Mouse (Mus musculus): ENCODE measurements around the gene Cpt1c.

DNA sequence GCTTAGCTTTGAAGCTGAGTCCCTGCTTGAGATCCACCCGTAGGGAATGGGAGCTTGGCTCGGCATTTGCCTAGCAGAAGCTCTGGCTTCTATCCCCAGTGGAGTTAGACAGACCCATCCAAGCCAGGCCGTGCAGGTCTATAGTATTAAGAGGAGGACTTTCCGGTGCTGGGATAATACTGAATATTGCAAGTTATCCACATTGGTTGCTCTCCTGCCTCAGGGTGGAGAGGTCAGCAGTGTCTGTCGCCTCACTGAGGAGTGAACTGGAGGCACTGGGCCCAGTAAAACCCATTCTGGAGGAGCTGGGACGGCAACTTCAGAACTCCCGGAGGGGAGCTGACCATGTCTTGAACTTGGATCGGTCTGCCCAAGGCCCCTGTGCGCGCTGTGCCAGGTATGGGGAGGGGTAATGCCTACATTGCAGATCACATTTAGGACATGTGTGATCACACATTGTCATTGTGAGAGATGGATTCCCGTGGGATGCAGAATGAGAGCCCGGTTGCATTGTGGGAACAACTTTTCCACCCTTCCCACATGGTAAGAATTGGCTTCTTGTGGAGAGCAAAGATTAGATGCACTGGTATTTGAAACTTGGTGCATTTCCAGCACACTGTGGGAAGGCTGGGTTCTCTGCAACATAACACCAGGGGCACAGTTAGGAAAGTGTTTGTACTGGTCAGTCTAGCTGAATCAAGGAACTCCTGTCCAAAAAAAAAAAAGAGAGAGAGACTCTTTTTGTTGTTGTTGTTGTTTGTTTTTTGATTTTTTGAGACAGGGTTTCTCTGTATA, 20.4 kb downstream of the Cpt1c start:
- TF ChIP-seq CTCF (IDR thresholded peaks at IDR 0.05; ENCODE audit: extremely low read depth, insufficient read depth, low read length) (no peak), POLR2A (IDR thresholded peaks at IDR 0.05; ENCODE audit: extremely low read depth, insufficient read depth, low read length) (no peak)
